Mouse (Mus musculus): ENCODE results near the gene Chid1.

- TF ChIP-seq CTCF (IDR thresholded peaks at IDR 0.05; ENCODE audit: extremely low read depth, insufficient read length, insufficient replicate concordance, low read depth, low read length) (no peak), POLR2A (IDR thresholded peaks at IDR 0.05; ENCODE audit: low read depth, low read length) (no peak)
Observed at GRCm38 (mm10) chr7:141569283-141569803, 29.7 kb upstream of the Chid1 start.
